Mouse (Mus musculus) heart, postnatal 36 days (tissue): ENCODE data around the gene Mea1. TPM values are rescaled to one million over a fixed set of nuclear protein-coding genes. Genes with fewer than 3 reads are reported as not detected.

Experiments used
- DNase-seq, 2 experiments: peaks; one replicate each; pipeline ENCODE4 v3.0.0; 2021 to 2022
- intact Hi-C: fragments of 180-260 bp; cut with DNase I; formaldehyde crosslinking; loops from one replicate; pipeline ENCODE4 v1.15.1; 2025
- total RNA-seq, 2 experiments: library from RNA; stranded (reverse); gene quantifications; 2 replicates each; pipeline ENCODE4 v1.2.3; 2021

Gene Mea1
- total RNA-seq, 2 experiments from 2014 or later = 48.0 to 49.3 TPM

GRCm38 (mm10) chr17:46728496-46728895, 49.9 kb downstream of the Mea1 start:
- no peak for DNase-seq
- intact Hi-C loops = no loop called here

- no peak for DNase-seq
- intact Hi-C loops = no loop called here
Measured at GRCm38 (mm10) chr17:46728904-46729318, 50.3 kb downstream of the Mea1 start, which contains the start of gene Gnmt. Gene Gnmt (minus strand): TSS chr17:46729168.

Other genes with a start within 250 kb of the Mea1 start
- 1 to 10 TPM in 1 of 2 experiments, not detected in 1; 1.2 TPM for gene Crip3, start 249.9 kb upstream of the Mea1 start, total RNA-seq
- not detected for gene Slc22a7, start 240.3 kb upstream of the Mea1 start, total RNA-seq
- gene Ttbk1, start 191.1 kb upstream of the Mea1 start, total RNA-seq = under 1 TPM; 0.19 TPM
- gene Dnph1, start 182.1 kb upstream of the Mea1 start, total RNA-seq = 1 to 10 TPM in 1 of 2 experiments, under 1 TPM in 1; 0.89 to 2.2 TPM
- gene Cul9, start 132.4 kb upstream of the Mea1 start, total RNA-seq = 10 to 100 TPM; 20.3 to 24.0 TPM
- 10 to 100 TPM; 85.7 to 94.7 TPM for gene Srf, start 122.6 kb upstream of the Mea1 start, total RNA-seq
- gene Ptk7, start 49.3 kb upstream of the Mea1 start, total RNA-seq = 1 to 10 TPM; 2.7 to 4.0 TPM
- gene Klc4, start 32.8 kb upstream of the Mea1 start, total RNA-seq = 10 to 100 TPM; 24.5 to 29.1 TPM
- gene Mrpl2, start 32.6 kb upstream of the Mea1 start, total RNA-seq = 100 to 1,000 TPM; 130 to 134 TPM
- 10 to 100 TPM; 20.7 to 23.8 TPM for gene Cul7, start 28.5 kb upstream of the Mea1 start, total RNA-seq
- gene Rrp36, start 4.4 kb upstream of the Mea1 start, total RNA-seq = 10 to 100 TPM in 1 of 2 experiments, 1 to 10 TPM in 1; 9.5 to 10.7 TPM
- gene Klhdc3, start 2.1 kb downstream of the Mea1 start, total RNA-seq = 10 to 100 TPM; 85.5 to 87.7 TPM
- gene Ppp2r5d, start 26.3 kb downstream of the Mea1 start, total RNA-seq = 10 to 100 TPM; 33.2 TPM
- 10 to 100 TPM; 31.8 to 32.3 TPM for gene Pex6, start 32.7 kb downstream of the Mea1 start, total RNA-seq
- 1 to 10 TPM; 1.8 to 3.1 TPM for gene Gnmt, start 50.4 kb downstream of the Mea1 start, total RNA-seq
- 10 to 100 TPM; 18.4 to 19.2 TPM for gene Cnpy3, start 73.4 kb downstream of the Mea1 start, total RNA-seq
- gene Ptcra, start 84.9 kb downstream of the Mea1 start, total RNA-seq = not detected
- gene 2310039H08Rik, start 93.8 kb downstream of the Mea1 start, total RNA-seq = 10 to 100 TPM; 25.4 to 27.6 TPM
- gene Rpl7l1, start 103.9 kb downstream of the Mea1 start, total RNA-seq = 10 to 100 TPM; 54.2 to 55.4 TPM
- gene Bicral, start 179.7 kb downstream of the Mea1 start, total RNA-seq = 10 to 100 TPM; 14.9 to 15.3 TPM
- 10 to 100 TPM; 15.9 to 16.6 TPM for gene Tbcc, start 211.9 kb downstream of the Mea1 start, total RNA-seq
- not detected for gene Prph2, start 231.7 kb downstream of the Mea1 start, total RNA-seq